Mouse (Mus musculus): ENCODE data around the gene Cd160. TPM values are rescaled to one million over a fixed set of nuclear protein-coding genes. Genes with fewer than 3 reads are reported as not detected.

The Cd160 gene
- polyA plus RNA-seq, 1 experiment, result not detected

- 43% methylated on average over 1 of the region's 1 CpGs for WGBS
- no peak overlapping the region for H3K4me3 ChIP-seq (replicated peaks; ENCODE audit: control insufficient read depth, low read depth, low read length)
- H3K27ac ChIP-seq (ENCODE audit: control insufficient read depth, insufficient read depth, low read depth, low read length, poor library complexity), result no peak overlapping the region
- TF ChIP-seq POLR2A (IDR thresholded peaks at IDR 0.05; ENCODE audit: borderline replicate concordance, control insufficient read depth, low read depth, low read length) (no peak), CTCF (IDR thresholded peaks at IDR 0.05; ENCODE audit: control insufficient read depth, insufficient read depth, low read length) (no peak)
- H3K4me1 ChIP-seq (ENCODE audit: control insufficient read depth, insufficient read depth, low read length), result peaks cover 1% of the 10 kb centered on the region; the same call in 1 of the 2 replicates
Observed at GRCm38 (mm10) chr3:96772949-96773348, 56.2 kb downstream of the Cd160 start.

- no peak overlapping the region for H3K27ac ChIP-seq (ENCODE audit: control insufficient read depth, insufficient read depth, low read depth, low read length, poor library complexity)
- TF ChIP-seq POLR2A (IDR thresholded peaks at IDR 0.05; ENCODE audit: borderline replicate concordance, control insufficient read depth, low read depth, low read length) (no peak), CTCF (IDR thresholded peaks at IDR 0.05; ENCODE audit: control insufficient read depth, insufficient read depth, low read length) (no peak)
- H3K4me1 ChIP-seq (ENCODE audit: control insufficient read depth, insufficient read depth, low read length), result peaks cover 1% of the 10 kb centered on the region; the same call in 1 of the 2 replicates
- 32% methylated on average over 5 of the region's 5 CpGs for WGBS
- no peak overlapping the region for H3K4me3 ChIP-seq (replicated peaks; ENCODE audit: control insufficient read depth, low read depth, low read length)
Observed at GRCm38 (mm10) chr3:96769971-96770370, 59.2 kb downstream of the Cd160 start.

- Histone ChIP-seq H3K27ac (ENCODE audit: control insufficient read depth, insufficient read depth, low read depth, low read length, poor library complexity) (no peak overlapping the region), H3K4me1 (ENCODE audit: control insufficient read depth, insufficient read depth, low read length) (no peaks in the 10 kb centered on the region; the same call in 1 of the 2 replicates), H3K4me3 (replicated peaks; ENCODE audit: control insufficient read depth, low read depth, low read length) (no peak overlapping the region)
- 7% methylated on average over 1 of the region's 1 CpGs for WGBS
- TF ChIP-seq POLR2A (IDR thresholded peaks at IDR 0.05; ENCODE audit: borderline replicate concordance, control insufficient read depth, low read depth, low read length) (no peak), CTCF (IDR thresholded peaks at IDR 0.05; ENCODE audit: control insufficient read depth, insufficient read depth, low read length) (no peak)
Observed at GRCm38 (mm10) chr3:96764528-96764927, 64.6 kb downstream of the Cd160 start.

GRCm38 (mm10) chr3:96759695-96760094, 69.5 kb downstream of the Cd160 start:
- Histone ChIP-seq H3K27ac (ENCODE audit: control insufficient read depth, insufficient read depth, low read depth, low read length, poor library complexity) (no peak overlapping the region), H3K4me3 (replicated peaks; ENCODE audit: control insufficient read depth, low read depth, low read length) (no peak overlapping the region), H3K4me1 (ENCODE audit: control insufficient read depth, insufficient read depth, low read length) (no peaks in the 10 kb centered on the region; the same call in 1 of the 2 replicates)
- TF ChIP-seq POLR2A (IDR thresholded peaks at IDR 0.05; ENCODE audit: borderline replicate concordance, control insufficient read depth, low read depth, low read length) (no peak), CTCF (IDR thresholded peaks at IDR 0.05; ENCODE audit: control insufficient read depth, insufficient read depth, low read length) (no peak)
- WGBS, result 18% methylated on average over 4 of the region's 4 CpGs

- Histone ChIP-seq H3K4me3 (replicated peaks; ENCODE audit: control insufficient read depth, low read depth, low read length) (no peak overlapping the region), H3K27ac (ENCODE audit: control insufficient read depth, insufficient read depth, low read depth, low read length, poor library complexity) (no peak overlapping the region), H3K4me1 (ENCODE audit: control insufficient read depth, insufficient read depth, low read length) (no peaks in the 10 kb centered on the region; the same call in 1 of the 2 replicates)
- 79% methylated on average over 7 of the region's 7 CpGs for WGBS
- TF ChIP-seq POLR2A (IDR thresholded peaks at IDR 0.05; ENCODE audit: borderline replicate concordance, control insufficient read depth, low read depth, low read length) (no peak), CTCF (IDR thresholded peaks at IDR 0.05; ENCODE audit: control insufficient read depth, insufficient read depth, low read length) (no peak)
Observed at GRCm38 (mm10) chr3:96757691-96758090, 71.5 kb downstream of the Cd160 start.

GRCm38 (mm10) chr3:96755935-96756334, 73.2 kb downstream of the Cd160 start:
- no peak for TF ChIP-seq CTCF (IDR thresholded peaks at IDR 0.05; ENCODE audit: control insufficient read depth, insufficient read depth, low read length)
- TF ChIP-seq POLR2A (IDR thresholded peaks at IDR 0.05; ENCODE audit: borderline replicate concordance, control insufficient read depth, low read depth, low read length), result no peak

More at GRCm38 (mm10) chr3:96755935-96756334, 73.2 kb downstream of the Cd160 start:
- no peak overlapping the region for H3K27ac ChIP-seq (ENCODE audit: control insufficient read depth, insufficient read depth, low read depth, low read length, poor library complexity)
- no peaks in the 10 kb centered on the region; the same call in 1 of the 2 replicates for H3K4me1 ChIP-seq (ENCODE audit: control insufficient read depth, insufficient read depth, low read length)
- H3K4me3 ChIP-seq (replicated peaks; ENCODE audit: control insufficient read depth, low read depth, low read length), result no peak overlapping the region
- 100% methylated on average over 1 of the region's 1 CpGs for WGBS

Other genes starting within 250 kb of the Cd160 start
- gene Polr3gl, start 235.2 kb downstream of the Cd160 start, polyA plus RNA-seq (2011; ENCODE audit: insufficient read depth, insufficient read length, low replicate concordance, missing spikeins), result 61.0 and 72.3 TPM in 2 replicates
- not detected in 2 replicates for gene Ankrd34a, start 232.7 kb downstream of the Cd160 start, polyA plus RNA-seq (2011; ENCODE audit: insufficient read depth, insufficient read length, low replicate concordance, missing spikeins)
- 3.3 and 5.7 TPM in 2 replicates for gene Lix1l, start 228.2 kb downstream of the Cd160 start, polyA plus RNA-seq (2011; ENCODE audit: insufficient read depth, insufficient read length, low replicate concordance, missing spikeins)
- gene Rbm8a, start 199.4 kb downstream of the Cd160 start, polyA plus RNA-seq (2011; ENCODE audit: insufficient read depth, insufficient read length, low replicate concordance, missing spikeins), result 154 and 168 TPM in 2 replicates
- 11.4 and 14.9 TPM in 2 replicates for gene Pex11b, start 194.0 kb downstream of the Cd160 start, polyA plus RNA-seq (2011; ENCODE audit: insufficient read depth, insufficient read length, low replicate concordance, missing spikeins)
- not detected in 2 replicates for gene Gm42957, start 193.9 kb downstream of the Cd160 start, polyA plus RNA-seq (2011; ENCODE audit: insufficient read depth, insufficient read length, low replicate concordance, missing spikeins)
- 1.00 and 1.6 TPM in 2 replicates for gene Itga10, start 183.8 kb downstream of the Cd160 start, polyA plus RNA-seq (2011; ENCODE audit: insufficient read depth, insufficient read length, low replicate concordance, missing spikeins)
- gene Ankrd35, start 159.2 kb downstream of the Cd160 start, polyA plus RNA-seq (2011; ENCODE audit: insufficient read depth, insufficient read length, low replicate concordance, missing spikeins), result 5.4 and 15.5 TPM in 2 replicates
- gene Pias3, start 133.0 kb downstream of the Cd160 start, polyA plus RNA-seq (2011; ENCODE audit: insufficient read depth, insufficient read length, low replicate concordance, missing spikeins), result 22.0 and 34.9 TPM in 2 replicates
- gene Nudt17, start 120.8 kb downstream of the Cd160 start, polyA plus RNA-seq (2011; ENCODE audit: insufficient read depth, insufficient read length, low replicate concordance, missing spikeins), result 1.4 TPM in 1 of 2 replicates, not detected in the other
- 19.6 and 26.5 TPM in 2 replicates for gene Polr3c, start 101.7 kb downstream of the Cd160 start, polyA plus RNA-seq (2011; ENCODE audit: insufficient read depth, insufficient read length, low replicate concordance, missing spikeins)
- gene Rnf115, start 101.7 kb downstream of the Cd160 start, polyA plus RNA-seq (2011; ENCODE audit: insufficient read depth, insufficient read length, low replicate concordance, missing spikeins), result 12.2 and 17.2 TPM in 2 replicates
- 8.2 and 8.6 TPM in 2 replicates for gene Pdzk1, start 67 bp downstream of the Cd160 start, polyA plus RNA-seq (2011; ENCODE audit: insufficient read depth, insufficient read length, low replicate concordance, missing spikeins)
- 0.59 and 1.6 TPM in 2 replicates for gene Gja5, start 75.3 kb upstream of the Cd160 start, polyA plus RNA-seq (2011; ENCODE audit: insufficient read depth, insufficient read length, low replicate concordance, missing spikeins)
- gene Gpr89, start 76.0 kb upstream of the Cd160 start, polyA plus RNA-seq (2011; ENCODE audit: insufficient read depth, insufficient read length, low replicate concordance, missing spikeins), result 5.1 and 8.8 TPM in 2 replicates
- gene Gja8, start 96.7 kb upstream of the Cd160 start, polyA plus RNA-seq (2011; ENCODE audit: insufficient read depth, insufficient read length, low replicate concordance, missing spikeins), result not detected in 2 replicates